Mouse (Mus musculus) induced T-regulatory cell, adult 2 months (primary cell): ENCODE results near the gene Sema7a.

Experiments
- DNase-seq: peaks from one replicate; pipeline ENCODE4 v3.0.0-alpha.2; 2012; ENCODE audit warnings: low read depth

The Sema7a gene

DNA sequence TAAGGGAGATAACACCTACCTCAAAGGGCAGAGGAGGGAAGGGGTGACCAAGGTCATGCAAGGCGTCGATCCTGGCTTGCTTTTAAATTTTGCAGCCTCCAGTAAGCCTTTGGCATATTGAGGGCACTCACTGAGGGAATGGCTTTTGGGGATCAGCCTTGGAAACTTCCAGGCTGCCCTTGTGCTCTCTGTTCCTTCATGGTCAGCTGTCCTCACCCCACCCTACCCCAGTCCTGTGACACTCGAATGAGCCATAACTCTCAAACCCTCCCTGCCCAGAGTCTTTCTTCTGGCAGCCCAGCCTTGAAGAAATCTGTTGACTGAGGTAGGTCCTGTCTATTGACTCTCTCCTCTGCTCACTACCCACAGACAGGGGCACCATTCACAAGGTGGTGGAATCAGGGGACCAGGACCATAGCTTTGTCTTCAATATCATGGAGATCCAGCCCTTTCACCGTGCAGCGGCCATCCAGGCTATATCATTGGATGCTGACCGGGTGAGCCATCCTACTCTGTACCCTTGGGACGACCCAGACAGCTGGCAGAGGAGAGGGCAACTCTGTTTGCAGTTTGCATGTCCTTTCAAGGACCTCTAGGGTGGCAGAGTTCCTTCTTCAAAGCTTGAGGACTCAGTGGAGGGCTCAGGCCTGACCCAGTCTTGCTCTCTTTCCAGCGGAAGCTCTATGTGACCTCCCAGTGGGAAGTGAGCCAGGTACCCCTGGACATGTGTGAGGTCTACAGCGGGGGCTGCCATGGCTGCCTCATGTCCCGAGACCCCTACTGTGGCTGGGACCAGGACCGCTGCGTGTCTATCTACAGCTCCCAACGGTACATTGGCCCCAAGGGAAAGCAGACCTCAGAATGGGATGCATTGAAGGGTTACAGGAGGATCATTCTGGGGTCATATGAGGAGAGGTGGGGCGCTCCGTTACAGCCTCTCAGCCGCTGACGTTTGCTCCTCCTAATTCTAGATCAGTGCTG, 20.3 kb downstream of the Sema7a start:
- no peak for DNase-seq

- DNase-seq: no peak
Observed at GRCm38 (mm10) chr9:57961226-57961625, 21.3 kb downstream of the Sema7a start.

GRCm38 (mm10) chr9:57961863-57962778, 22.2 kb downstream of the Sema7a start:
- DNase-seq: no peak

DNA sequence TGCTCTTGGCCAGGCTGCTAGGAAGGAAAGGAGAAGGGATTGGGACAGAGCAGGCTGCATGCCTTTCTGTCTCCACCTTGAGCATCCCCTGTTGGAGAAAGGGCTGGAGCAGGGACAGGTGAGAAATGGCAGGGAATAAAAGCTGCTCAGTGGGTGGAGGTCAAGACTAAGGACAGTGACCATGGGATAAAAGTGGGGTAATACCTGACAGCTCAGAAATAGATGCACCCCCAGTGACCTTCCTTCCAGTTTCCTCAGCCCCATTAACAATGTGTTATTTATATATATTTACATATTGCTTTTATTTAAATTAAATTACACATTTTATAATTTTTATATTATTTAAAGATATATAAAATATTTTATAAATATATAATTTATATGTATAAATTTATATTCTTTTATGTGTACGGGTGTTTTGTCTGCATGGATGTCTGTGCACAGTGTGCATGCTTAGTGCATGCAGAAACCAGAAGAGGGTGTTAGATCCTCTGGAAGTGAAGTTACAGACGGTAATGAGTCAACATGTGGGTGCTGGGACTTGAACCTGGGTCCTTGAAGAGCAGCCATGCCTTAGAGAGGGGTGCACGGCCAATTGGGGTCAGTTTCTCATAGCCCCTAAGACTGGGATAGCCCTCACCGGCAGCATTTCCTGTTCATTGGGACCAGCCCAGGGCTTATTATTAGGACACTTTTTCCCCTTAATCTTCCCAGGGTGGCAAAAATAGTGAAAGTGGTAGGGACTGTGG, 23.5 kb downstream of the Sema7a start:
- no peak for DNase-seq

DNA sequence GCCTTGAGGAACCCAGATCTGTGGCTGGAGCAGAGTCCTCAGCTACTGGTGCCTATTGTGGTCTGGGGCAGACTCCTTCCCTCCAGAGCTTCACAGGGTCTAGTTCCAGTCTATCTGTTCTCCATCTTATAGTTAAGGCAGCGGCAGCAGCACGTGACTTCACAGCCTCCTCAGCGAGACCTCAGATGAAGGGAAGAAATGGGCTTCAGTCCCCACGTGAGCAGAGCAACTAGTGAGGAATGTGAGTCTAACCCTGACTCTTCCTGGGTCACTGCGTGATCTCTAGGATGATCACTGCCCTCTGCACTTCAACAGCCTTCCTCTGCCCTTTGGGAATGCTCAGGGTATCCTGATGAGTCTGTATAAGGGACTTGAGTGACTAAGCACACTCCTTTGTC, 24.1 kb downstream of the Sema7a start:
- no peak for DNase-seq

DNA sequence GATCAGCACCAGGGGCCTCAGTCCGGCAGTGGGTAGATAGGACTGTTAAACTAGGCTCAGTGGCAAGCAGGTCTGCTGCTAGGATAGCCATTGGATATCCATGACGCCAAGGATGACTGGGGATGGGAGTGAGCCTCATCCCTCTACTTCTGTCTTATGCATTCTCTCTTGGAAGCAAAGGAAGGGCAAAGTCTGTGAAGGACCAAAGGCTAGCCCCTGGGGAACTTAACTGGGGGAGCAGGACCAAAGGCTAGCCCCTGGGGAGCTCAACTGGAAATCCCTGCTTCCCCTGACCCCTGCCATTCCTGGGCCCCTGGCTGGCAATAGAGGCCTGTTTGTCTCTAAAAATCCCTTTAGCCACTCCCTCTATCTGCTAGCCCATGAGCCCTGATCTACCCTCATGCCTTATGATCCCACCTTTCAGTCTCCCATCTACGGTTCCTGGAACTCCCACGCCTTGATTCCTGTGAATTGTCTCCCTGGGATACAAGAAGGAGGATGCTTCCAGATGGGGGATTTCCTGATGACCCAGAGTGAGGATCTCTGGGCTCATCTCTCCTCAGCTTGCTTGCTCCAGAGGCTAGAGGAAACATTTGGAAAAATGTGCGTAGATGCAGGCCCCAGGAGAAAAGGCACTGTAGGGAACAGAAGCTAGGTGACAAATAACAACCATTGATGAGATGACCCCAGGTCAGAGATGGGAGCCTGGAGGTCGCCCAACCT, 24.8 kb downstream of the Sema7a start:
- no peak for DNase-seq

DNA sequence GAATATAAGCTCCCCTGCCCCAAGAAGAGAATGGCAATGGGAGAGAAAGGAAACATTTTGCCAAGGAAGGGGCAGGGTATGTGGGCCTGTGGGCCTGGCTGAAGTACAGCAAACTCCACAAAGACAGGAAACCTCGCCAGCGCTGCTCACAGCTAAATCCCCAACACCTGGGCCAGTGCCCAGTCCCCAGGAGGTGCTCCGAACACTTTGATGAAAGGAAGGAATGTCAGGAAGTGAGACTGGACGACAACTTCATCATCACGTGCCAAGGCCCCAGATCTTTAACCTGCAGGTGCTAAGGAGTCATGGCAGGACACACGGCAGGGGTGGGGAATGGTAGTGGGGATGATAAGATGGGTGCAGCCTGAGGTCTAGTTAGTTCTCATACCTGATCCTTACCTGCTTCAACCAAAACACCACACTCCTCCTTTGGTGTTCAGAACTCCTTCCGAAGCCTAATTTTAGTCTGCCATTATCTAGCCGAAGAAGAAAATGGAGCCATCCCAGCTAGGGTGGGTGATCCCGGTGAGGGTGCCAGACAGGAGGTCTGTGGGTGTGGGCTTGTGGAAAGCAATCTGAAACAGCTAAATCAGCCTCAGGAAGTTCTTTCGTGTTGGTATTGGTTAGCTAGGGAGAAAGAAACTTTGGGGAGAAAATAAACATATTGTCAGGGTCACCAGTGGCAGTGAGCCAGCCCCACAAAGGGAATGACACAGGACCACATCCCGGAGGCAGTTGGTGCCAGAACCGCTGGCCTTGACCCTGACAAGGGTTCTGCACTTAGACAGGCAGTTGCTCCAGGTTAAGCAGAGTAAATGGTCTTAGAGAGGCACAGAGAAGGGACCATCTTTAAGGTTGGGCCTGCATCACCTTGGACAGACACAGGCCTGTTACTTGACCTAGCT, 25.6 kb downstream of the Sema7a start:
- no peak for DNase-seq

GRCm38 (mm10) chr9:57967237-57967960, 27.5 kb downstream of the Sema7a start:
- no peak for DNase-seq

DNA sequence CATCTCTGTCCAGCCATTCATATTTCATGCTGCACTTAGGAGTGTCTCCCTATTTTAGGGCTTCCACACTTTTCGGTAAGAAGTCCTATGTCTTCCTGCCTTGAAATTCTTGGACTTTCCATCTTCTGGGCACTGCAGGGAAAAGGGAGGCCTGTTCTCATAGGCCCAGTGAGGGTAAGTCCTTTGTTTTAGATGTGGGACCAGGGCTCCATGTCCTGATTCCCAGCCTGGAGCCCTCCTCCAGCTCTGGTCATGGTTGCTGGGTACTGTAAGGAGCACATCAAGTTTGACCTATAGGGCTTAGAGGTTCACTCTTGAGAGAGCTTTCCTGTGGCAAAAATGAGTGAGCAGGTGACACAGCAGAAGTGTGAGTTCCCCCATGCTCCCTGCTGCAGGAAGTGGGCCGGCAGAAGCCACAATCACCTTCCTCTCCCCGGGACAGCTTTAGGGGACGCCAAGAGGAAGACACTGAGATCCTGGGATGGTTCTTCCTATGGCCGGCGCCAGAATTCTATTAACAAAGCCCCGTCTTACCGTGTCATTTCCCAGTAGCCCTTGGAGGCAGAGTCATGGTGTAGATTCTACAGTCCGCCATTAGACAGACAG, 28.4 kb downstream of the Sema7a start:
- DNase-seq: peak; percentile 63

DNA sequence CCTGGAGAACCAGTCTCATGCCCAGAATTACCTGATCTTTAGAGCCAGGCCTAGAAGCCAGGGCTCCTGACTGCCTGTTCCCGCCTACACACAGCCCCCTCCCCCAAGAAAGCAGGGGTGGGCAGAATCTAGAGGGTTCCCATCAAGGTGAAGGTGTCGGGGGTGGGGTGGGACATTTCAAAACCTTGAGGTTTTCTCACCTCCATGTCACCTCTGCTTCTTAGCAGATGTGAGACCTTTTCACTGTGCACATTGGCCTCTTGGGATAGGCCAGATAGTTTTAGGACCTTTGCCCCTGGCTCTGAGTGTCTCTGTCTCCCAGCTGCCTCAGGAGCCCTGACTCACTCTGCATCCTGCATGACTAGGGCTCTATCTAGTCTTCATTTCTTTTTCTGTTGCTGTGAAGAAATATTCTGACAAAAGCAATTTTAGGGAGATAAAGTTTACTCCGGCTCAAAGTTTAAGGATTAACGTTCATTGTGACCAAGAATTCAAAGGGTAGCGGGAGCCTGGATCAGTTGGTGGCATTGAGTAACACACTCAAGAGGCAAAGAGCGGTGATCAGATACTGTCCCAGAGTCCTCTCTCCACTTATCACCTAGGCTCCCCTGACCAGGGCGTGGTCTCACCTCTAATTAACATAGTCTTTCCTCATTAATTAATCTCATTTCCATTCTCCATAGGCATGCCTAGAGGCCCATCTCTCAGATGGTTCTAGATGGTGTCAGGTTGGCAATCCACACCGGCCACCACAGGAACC, 29.1 kb downstream of the Sema7a start:
- DNase-seq: peak; percentile 53

DNA sequence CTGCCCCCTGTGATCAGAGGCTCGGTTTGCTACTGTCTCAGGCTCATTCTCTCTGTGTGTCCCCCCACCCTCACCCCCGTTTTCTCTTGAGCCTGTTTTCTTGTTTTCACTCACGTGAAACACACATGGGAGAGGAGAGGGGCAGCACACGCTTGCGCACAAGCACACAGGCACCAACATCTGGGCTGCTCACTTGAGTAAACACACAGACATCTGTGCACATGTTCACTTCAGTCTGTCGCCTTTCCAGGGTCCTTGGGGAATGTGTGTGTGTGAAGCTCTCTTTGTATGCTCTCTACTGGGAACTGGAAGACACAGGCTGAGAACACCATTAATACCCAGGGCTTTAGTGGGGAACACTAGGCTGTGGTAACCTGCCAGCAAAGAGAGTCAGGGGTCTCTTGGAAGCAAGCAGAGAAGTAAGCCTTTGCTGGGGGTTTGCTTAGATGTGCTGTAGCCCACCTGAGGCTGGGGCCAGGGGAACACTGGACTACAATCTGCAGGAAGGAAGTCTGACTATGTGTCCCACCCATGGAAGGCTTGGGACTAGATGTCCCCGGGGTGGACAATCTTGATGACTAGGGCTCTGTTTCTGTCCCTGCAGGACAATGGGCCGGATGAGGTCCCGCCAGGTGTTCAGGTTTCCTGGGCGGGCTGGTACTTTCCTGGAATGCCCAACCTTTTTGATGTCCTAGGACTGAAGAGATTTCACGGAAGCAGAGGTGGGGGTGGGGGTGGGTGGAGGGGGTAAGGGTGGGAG, 30.0 kb downstream of the Sema7a start:
- peak; percentile 20 for DNase-seq

GRCm38 (mm10) chr9:57971413-57971812, 31.5 kb downstream of the Sema7a start:
- no peak for DNase-seq

GRCm38 (mm10) chr9:57972141-57972591, 32.3 kb downstream of the Sema7a start:
- DNase-seq: peak; percentile 56

DNA sequence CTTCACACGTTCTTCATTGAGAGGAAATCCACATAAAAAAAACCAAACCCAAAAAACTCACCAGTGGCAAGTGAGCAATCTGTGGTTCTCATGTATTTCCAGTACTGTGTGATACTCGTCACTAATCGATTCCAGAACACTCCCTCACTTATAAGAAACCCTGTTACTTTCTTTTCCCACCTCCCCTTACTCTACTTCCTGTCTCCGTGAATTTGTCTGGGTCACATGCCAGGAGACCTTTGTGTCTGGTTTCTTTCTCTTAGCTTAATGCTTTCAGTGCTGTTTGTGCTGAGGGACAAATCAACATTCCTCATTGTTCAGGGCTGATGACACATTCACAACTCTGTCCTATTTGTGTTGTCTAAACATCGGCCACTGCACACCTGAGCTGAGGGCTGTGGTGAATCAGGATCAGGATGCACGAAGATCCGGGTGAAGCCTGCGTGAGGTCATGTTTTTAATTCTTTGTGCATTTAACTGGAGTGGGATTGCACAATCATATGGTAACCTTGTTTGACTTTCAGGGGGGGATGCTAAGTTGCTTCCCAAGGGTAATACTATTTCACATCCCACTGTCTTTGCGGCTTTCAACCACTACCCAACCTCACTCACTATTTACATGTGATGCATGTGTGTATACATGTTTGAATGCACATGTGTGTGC, 33.0 kb downstream of the Sema7a start:
- DNase-seq: peak; percentile 46

GRCm38 (mm10) chr9:57973440-57974066, 33.6 kb downstream of the Sema7a start:
- DNase-seq: no peak

DNA sequence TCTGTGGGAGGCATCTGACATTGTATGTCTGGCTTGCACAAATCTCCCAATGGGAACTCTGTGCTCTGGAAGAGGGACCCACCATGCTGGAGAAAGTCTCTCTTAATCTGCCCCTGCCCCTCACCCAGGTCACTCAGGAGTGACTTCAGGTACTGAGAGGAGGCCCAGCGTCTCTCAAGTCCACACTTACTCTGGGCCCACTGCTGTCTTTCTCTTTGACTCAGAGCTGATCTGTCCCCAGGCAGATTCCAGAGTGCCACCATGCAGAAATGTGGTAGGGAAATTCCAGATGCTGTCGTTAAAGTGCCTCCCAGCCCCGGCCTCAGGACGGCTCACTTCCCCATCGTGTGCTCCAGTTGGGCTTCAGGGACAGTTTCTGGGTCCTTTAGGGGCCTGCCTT, 34.3 kb downstream of the Sema7a start:
- peak; percentile 34 for DNase-seq
